Mouse (Mus musculus) gastrocnemius, postnatal 36 days (tissue): Measurements from ENCODE around the gene Olfr711. TPM values are rescaled to one million over a fixed set of nuclear protein-coding genes. Genes with fewer than 3 reads are reported as not detected.
"Not testable (repeated sequence)": the region's sequence is repeated elsewhere in the genome, so short reads cannot be mapped to it uniquely, and the experiment has no call there.

Source experiments
- DNase-seq, 2 experiments: peaks; one replicate each; pipeline ENCODE4 v3.0.0; 2022
- intact Hi-C: fragments of 180-260 bp; cut with DNase I; formaldehyde crosslinking; loops from one replicate; pipeline ENCODE4 v1.15.1; 2025
- long read RNA-seq, 2 experiments: library from polyadenylated mRNA; stranded (forward); transcript quantifications; one replicate each; pipeline ENCODE4 v2.0.0; 2021
- total RNA-seq, 2 experiments: library from RNA; stranded (reverse); gene quantifications; 2 replicates each; pipeline ENCODE4 v1.2.3; 2021

The Olfr711 gene
- not detected for total RNA-seq
- long read RNA-seq, experiment 1: 0 reads
- long read RNA-seq, experiment 2: 0 reads

DNA sequence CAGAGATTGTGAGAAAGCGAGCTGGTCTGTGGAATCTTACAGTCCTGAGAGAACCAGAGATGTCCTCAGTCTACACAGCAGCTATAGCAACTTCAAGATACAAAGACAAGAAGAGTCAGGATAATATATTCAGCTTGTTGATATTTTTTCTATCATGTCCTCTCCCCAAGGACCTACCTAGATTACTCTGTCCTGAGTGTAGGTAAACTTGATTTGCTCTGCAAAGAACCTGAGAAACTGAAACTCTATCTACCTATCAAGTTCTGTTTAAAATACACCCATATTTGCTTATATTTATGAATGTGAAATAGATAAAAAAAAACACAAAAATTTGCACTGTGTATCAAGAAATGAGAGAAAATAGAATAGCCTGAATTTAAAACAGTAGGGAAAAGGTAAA is at the start of gene Olfr711:
Olfr711 (minus strand) TSS at position 101 of the 400 bp plus-strand sequence.
- DNase-seq: no peak
- intact Hi-C loops: no loop called here

DNA sequence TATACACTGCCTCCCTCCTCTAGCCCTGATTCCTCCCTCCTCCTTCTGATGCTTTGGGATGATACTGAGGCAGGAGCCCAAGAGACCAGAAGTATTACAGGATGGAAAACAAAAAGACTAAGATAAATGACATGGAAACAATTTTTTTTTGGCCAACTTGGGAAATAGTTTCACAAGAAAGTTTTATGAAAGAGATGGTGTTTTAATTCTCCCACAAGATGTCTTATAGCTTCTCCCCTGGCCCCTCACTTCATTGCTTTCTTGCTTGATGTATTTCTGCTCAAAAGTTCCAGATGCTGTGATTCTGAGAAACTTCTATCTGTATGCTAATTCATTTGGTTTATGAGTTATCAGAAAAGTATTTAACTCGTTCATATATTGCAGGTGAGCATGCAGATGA is 30.7 kb upstream of the Olfr711 start, which contains the start of gene Olfr2:
Olfr2 (minus strand) TSS at position 101 of the 400 bp plus-strand sequence.
- intact Hi-C loops: no loop called here

GRCm38 (mm10) chr7:107004169-107004568 is 28.9 kb upstream of the Olfr711 start:
- intact Hi-C loops: no loop called here
- no peak for DNase-seq

More for the DNA sequence above, 30.7 kb upstream of the Olfr711 start, which contains the start of gene Olfr2:
- DNase-seq: no peak

DNA sequence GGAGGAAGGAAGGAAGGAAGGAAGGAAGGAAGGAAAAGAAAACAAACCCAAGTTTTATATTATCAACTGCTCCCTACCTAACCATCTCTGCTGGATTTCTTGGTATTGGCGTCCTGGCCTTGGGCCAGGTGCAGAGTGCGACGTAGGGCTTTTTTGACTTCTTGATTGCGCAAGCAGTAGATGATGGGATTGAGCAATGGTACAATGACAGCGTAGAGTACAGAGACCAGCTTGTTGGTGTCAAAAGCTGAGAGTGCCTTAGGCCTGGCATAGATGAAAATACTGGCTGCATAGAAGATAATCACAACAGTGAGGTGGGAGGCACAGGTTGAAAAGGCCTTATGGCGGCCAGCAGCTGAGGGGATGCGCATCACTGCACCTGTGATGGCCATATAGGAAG is 25.5 kb upstream of the Olfr711 start:
- no peak for DNase-seq
- intact Hi-C loops: no loop called here

GRCm38 (mm10) chr7:106985236-106985635 is 10.0 kb upstream of the Olfr711 start:
- intact Hi-C loops: no loop called here
- DNase-seq: no peak

DNA sequence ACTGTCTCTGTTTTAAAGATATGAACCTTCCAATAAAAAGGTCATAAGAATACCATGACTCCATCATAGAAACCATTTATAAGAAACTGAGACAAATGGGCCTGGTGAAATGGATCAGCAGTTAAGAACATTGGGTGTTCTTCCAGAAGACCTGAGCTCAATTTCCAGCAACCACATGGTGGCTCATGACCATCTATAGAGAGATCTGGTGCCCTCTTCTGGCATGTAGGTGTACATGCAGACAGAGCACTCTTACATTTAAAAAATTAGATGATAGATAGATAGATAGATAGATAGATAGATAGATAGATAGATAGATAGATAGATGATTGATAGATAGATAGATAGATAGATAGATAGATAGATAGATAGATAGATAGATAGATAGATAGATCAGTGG is 7.8 kb downstream of the Olfr711 start:
- intact Hi-C loops, DNase-seq: not testable (repeated sequence)

GRCm38 (mm10) chr7:106963837-106964236 is 11.4 kb downstream of the Olfr711 start, which contains the start of gene Olfr6:
TSS of gene Olfr6 (minus strand) at chr7:106963937.
- no peak for DNase-seq
- intact Hi-C loops: no loop called here

- no peak for DNase-seq
- intact Hi-C loops: no loop called here
Observed at GRCm38 (mm10) chr7:106948212-106948611, 27.0 kb downstream of the Olfr711 start, which contains the start of gene Olfr710. TSS of gene Olfr710 (minus strand) at chr7:106948312.

DNA sequence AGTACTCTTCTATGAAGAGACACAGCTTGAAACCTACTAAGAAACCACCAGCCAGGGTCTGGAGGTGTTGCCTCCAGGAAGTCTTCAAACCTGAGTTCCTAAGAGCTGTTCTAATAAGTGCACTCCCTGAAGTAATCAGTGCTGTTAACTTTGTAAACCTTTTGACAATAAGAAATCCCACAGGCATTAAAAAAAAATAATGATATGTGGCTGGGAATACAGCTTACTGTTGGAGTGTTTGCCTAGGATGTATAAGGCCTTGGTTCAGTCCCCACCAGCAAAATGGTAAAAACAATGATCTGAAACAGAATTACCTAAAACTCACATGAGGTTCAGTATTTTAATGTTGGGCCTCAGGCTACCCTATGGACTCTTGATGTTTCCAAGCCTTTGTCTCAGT is 43.1 kb downstream of the Olfr711 start, which contains the start of gene Olfr709-ps1:
Olfr709-ps1 (minus strand) TSS at position 101 of the 400 bp plus-strand sequence.
- intact Hi-C loops: no loop called here
- no peak for DNase-seq

- intact Hi-C loops, DNase-seq: not testable (repeated sequence)
Observed at GRCm38 (mm10) chr7:106920961-106921360, 54.3 kb downstream of the Olfr711 start.

Other genes starting within 250 kb of the Olfr711 start
- gene Olfr697, start 233.0 kb downstream of the Olfr711 start, total RNA-seq: not detected
- gene Olfr698, start 220.1 kb downstream of the Olfr711 start, total RNA-seq: not detected
- gene Olfr699, start 182.3 kb downstream of the Olfr711 start, total RNA-seq: not detected
- not detected for gene Olfr700, start 166.6 kb downstream of the Olfr711 start, total RNA-seq
- not detected for gene Olfr701, start 161.3 kb downstream of the Olfr711 start, total RNA-seq
- gene Olfr702, start 141.6 kb downstream of the Olfr711 start, total RNA-seq: not detected
- not detected for gene Olfr703, start 132.1 kb downstream of the Olfr711 start, total RNA-seq
- not detected for gene Olfr704, start 112.3 kb downstream of the Olfr711 start, total RNA-seq
- gene Olfr705, start 98.6 kb downstream of the Olfr711 start, total RNA-seq: not detected
- gene Olfr706, start 87.3 kb downstream of the Olfr711 start, total RNA-seq: not detected
- gene Olfr707, start 74.2 kb downstream of the Olfr711 start, total RNA-seq: not detected
- not detected for gene Olfr1532-ps1, start 67.5 kb downstream of the Olfr711 start, total RNA-seq
- gene Olfr709-ps1, start 43.2 kb downstream of the Olfr711 start, total RNA-seq: not detected
- gene Olfr710, start 27.1 kb downstream of the Olfr711 start, total RNA-seq: not detected
- gene Olfr6, start 11.5 kb downstream of the Olfr711 start, total RNA-seq: not detected
- gene Olfr2, start 30.6 kb upstream of the Olfr711 start, total RNA-seq: not detected
- not detected for gene Olfr713, start 55.7 kb upstream of the Olfr711 start, total RNA-seq
- gene Olfr714, start 95.5 kb upstream of the Olfr711 start, total RNA-seq: not detected
- not detected for gene Olfr17, start 117.8 kb upstream of the Olfr711 start, total RNA-seq
- not detected for gene Olfr715b, start 134.9 kb upstream of the Olfr711 start, total RNA-seq
- gene Olfr715, start 155.6 kb upstream of the Olfr711 start, total RNA-seq: not detected
- gene Olfr716, start 162.9 kb upstream of the Olfr711 start, total RNA-seq: not detected
- gene Nlrp14, start 191.5 kb upstream of the Olfr711 start, total RNA-seq: not detected
- not detected for gene Rbmxl2, start 234.0 kb upstream of the Olfr711 start, total RNA-seq